Mouse (Mus musculus): Measurements from ENCODE around the gene Trpm3. TPM values are rescaled to one million over a fixed set of nuclear protein-coding genes. Genes with fewer than 3 reads are reported as not detected.
A peak's percentile ranks its signal among the peaks of the same experiment; 100 is the strongest.

The Trpm3 gene
- polyA plus RNA-seq, 1 experiment from 2014 or later = 17.5 TPM

DNA sequence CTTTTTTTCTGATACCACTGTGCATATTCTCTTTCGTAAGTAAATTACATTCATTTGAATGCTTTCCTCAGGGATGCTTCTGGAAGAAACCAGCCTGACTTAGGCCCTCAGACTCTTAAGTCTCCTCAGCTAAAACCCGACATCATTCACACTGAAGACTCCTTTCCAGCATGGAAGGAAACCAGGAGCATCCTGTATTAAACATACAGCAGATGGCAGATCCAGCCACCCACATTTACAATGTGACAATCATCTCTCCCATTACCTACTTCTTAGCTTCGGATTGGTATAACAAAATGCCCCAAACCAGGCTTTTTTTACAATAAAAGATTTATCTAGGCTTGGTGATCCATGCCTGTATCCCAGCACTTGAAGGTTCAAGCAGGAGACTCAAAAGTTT lies 796.2 kb downstream of the Trpm3 start:
- 69% methylated on average over 3 of the region's 3 CpGs for WGBS
- Histone ChIP-seq H3K27me3 (replicated peaks; ENCODE audit: control insufficient read depth, insufficient read depth, low read length) (no peaks in the 10 kb centered on the region), H3K4me1 (replicated peaks; ENCODE audit: control insufficient read depth, insufficient read depth, low read length) (peaks cover 17% of the 10 kb centered on the region), H3K4me3 (replicated peaks; ENCODE audit: low read length) (no peak overlapping the region), H3K27ac (ENCODE audit: low read length) (no peak overlapping the region), H3K9me3 (ENCODE audit: control insufficient read depth, low read length) (no peaks in the 10 kb centered on the region), H3K36me3 (ENCODE audit: control insufficient read depth, insufficient read depth) (no peaks in the 10 kb centered on the region), H3K9ac (replicated peaks; ENCODE audit: low read depth, low read length) (no peak overlapping the region), H3K4me2 (ENCODE audit: low read length) (no peak overlapping the region)
- ATAC-seq = no peak

DNA sequence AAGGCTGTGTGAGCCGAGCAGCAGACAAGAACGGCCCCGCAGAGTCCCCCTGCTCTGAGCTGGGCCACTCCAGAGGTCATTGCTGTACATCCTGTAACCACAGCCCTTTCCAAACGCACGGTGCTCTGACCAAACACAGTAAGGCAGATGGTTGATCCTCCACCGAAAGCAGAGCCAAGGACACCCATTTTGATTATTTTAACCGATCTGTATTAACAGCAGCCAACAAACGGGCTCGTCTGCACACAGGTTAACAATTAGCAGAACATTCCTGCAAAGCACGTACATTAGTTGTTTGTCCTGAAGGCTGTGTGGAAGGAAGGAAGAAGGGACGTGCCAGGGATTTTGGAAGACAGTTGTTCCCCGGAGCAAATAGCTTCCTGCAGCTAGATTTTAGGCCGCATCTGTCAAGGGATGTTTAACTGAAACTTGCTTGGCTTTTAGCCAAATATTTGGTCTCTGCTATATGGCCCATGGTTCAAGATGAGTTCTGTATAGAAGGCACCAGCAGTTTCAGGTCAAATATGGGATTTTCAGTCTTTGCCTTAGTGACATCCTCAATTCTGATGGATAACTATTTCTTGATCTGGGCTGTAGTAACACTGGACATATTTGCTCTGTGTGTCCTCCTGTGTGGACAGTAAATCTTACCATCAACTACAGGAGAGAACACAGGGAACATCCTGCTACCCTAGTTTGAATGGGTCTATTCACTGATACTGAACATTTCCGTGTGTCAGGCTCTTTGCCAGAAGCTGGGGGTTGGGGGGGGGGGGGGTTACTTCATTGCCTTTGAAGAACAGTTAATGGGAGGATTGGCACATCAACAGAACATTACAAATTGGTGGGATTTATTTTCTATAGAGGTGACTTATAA lies 800.2 kb downstream of the Trpm3 start:
- Histone ChIP-seq H3K4me2 (ENCODE audit: low read length) (no peak overlapping the region), H3K27ac (ENCODE audit: low read length) (no peak overlapping the region), H3K9ac (replicated peaks; ENCODE audit: low read depth, low read length) (no peak overlapping the region), H3K9me3 (ENCODE audit: control insufficient read depth, low read length) (no peaks in the 10 kb centered on the region), H3K27me3 (replicated peaks; ENCODE audit: control insufficient read depth, insufficient read depth, low read length) (no peaks in the 10 kb centered on the region), H3K36me3 (ENCODE audit: control insufficient read depth, insufficient read depth) (no peaks in the 10 kb centered on the region), H3K4me1 (replicated peaks; ENCODE audit: control insufficient read depth, insufficient read depth, low read length) (peaks cover 21% of the 10 kb centered on the region), H3K4me3 (replicated peaks; ENCODE audit: low read length) (no peak overlapping the region)
- ATAC-seq = peak; percentile 26
- WGBS = 34% methylated on average over 14 of the region's 14 CpGs

DNA sequence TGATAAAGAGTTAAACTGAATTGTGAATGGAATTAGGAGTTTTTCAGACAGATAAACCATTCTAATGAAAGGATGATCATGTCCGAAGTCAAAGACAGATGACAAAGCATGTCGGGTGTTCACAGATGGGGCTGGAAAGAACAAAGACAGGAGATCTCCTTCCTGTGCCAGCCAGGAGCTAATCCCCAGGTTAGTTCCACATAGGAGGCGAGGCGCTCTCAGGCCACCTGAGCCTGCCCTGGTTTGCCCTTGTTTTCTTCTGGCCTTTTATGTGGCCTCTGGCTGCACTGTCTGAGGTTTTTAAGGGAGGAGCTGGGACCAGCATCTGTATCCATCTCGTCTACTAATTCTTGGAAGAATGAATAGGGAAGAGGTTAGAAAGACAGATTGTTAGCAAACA lies 801.0 kb downstream of the Trpm3 start:
- Histone ChIP-seq H3K27me3 (replicated peaks; ENCODE audit: control insufficient read depth, insufficient read depth, low read length) (no peaks in the 10 kb centered on the region), H3K36me3 (ENCODE audit: control insufficient read depth, insufficient read depth) (no peaks in the 10 kb centered on the region), H3K4me3 (replicated peaks; ENCODE audit: low read length) (no peak overlapping the region), H3K4me1 (replicated peaks; ENCODE audit: control insufficient read depth, insufficient read depth, low read length) (peaks cover 21% of the 10 kb centered on the region), H3K9ac (replicated peaks; ENCODE audit: low read depth, low read length) (no peak overlapping the region), H3K9me3 (ENCODE audit: control insufficient read depth, low read length) (no peaks in the 10 kb centered on the region), H3K4me2 (ENCODE audit: low read length) (no peak overlapping the region), H3K27ac (ENCODE audit: low read length) (0 out of 2 replicates have a peak overlapping the region, but pooled peaks have one; percentile 0)
- ATAC-seq = peak; percentile 31
- WGBS = 26% methylated on average over 5 of the region's 5 CpGs

DNA sequence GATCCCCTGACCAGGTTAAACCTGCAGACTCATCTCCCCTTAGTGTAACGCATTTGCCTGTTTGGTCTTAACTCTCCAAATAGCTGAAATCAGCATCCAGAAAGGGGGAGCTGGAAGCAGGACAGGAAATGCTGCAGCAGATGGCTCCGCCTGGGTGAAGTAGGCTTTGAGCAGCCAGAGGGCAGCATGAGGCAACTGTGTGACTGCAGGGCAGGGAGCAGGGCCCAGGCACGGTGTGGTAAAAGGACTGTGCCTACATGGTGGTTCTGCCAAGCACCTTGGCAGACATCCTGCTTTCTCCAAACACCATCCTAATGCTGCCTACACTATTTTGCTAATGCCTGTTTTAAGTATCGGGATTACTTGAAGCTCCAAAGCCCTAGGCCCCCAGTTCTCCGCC lies 801.6 kb downstream of the Trpm3 start:
- 0 out of 2 replicates have a peak overlapping the region, but pooled peaks have one; percentile 1 for H3K27ac ChIP-seq (ENCODE audit: low read length)
- H3K9me3 ChIP-seq (ENCODE audit: control insufficient read depth, low read length) = no peaks in the 10 kb centered on the region
- WGBS = 33% methylated on average over 5 of the region's 5 CpGs
- no peak overlapping the region for H3K4me2 ChIP-seq (ENCODE audit: low read length)
- H3K27me3 ChIP-seq (replicated peaks; ENCODE audit: control insufficient read depth, insufficient read depth, low read length) = no peaks in the 10 kb centered on the region
- peaks cover 21% of the 10 kb centered on the region for H3K4me1 ChIP-seq (replicated peaks; ENCODE audit: control insufficient read depth, insufficient read depth, low read length)
- no peak overlapping the region for H3K4me3 ChIP-seq (replicated peaks; ENCODE audit: low read length)
- no peak overlapping the region for H3K9ac ChIP-seq (replicated peaks; ENCODE audit: low read depth, low read length)
- no peaks in the 10 kb centered on the region for H3K36me3 ChIP-seq (ENCODE audit: control insufficient read depth, insufficient read depth)
- peak; percentile 93 for ATAC-seq

DNA sequence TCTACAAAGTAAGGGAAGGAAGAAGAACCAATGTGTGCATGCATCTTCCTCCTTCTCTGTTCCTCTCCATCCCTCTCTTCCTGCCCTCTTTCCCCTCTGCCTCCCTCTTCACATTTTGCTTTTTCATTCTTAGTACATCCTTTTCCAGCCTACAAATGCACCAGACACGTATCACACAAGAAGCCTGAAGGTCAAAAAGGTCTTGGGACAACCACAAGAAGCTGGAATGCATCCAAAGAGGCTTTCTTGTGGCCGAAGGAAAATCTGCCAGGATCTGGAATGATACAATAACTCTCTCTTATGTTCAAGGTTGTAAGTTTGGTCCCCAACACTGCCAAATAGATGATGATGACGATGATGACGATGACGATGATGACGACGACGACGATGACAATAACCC lies 802.1 kb downstream of the Trpm3 start:
- H3K9ac ChIP-seq (replicated peaks; ENCODE audit: low read depth, low read length) = no peak overlapping the region
- H3K4me1 ChIP-seq (replicated peaks; ENCODE audit: control insufficient read depth, insufficient read depth, low read length) = peaks cover 21% of the 10 kb centered on the region
- no peak overlapping the region for H3K4me3 ChIP-seq (replicated peaks; ENCODE audit: low read length)
- WGBS = 88% methylated on average over 9 of the region's 9 CpGs
- H3K4me2 ChIP-seq (ENCODE audit: low read length) = no peak overlapping the region
- no peak for ATAC-seq
- no peaks in the 10 kb centered on the region for H3K9me3 ChIP-seq (ENCODE audit: control insufficient read depth, low read length)
- no peaks in the 10 kb centered on the region for H3K36me3 ChIP-seq (ENCODE audit: control insufficient read depth, insufficient read depth)
- no peaks in the 10 kb centered on the region for H3K27me3 ChIP-seq (replicated peaks; ENCODE audit: control insufficient read depth, insufficient read depth, low read length)
- no peak overlapping the region for H3K27ac ChIP-seq (ENCODE audit: low read length)

DNA sequence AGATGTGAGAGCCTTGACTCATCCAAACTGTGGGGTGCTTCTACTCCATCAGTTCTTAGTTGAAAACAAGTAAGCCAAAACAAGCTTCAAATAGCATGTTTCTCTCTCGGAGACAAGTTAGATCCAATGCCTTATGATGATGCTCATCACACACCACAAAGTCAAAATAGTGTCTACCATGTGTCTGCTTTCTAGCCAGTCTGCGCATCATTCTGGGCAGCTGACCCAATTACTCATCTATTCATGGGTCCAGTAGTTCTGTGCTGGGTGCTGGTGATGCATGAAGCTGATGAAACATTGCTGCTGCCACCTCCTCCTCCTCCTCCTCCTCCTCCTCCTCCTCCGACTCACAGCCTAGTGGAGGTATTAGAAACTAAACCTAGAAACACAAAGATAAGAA lies 813.6 kb downstream of the Trpm3 start:
- no peak overlapping the region for H3K9ac ChIP-seq (replicated peaks; ENCODE audit: low read depth, low read length)
- H3K4me1 ChIP-seq (replicated peaks; ENCODE audit: control insufficient read depth, insufficient read depth, low read length) = no peaks in the 10 kb centered on the region
- no peaks in the 10 kb centered on the region for H3K27me3 ChIP-seq (replicated peaks; ENCODE audit: control insufficient read depth, insufficient read depth, low read length)
- no peak overlapping the region for H3K4me3 ChIP-seq (replicated peaks; ENCODE audit: low read length)
- H3K27ac ChIP-seq (ENCODE audit: low read length) = no peak overlapping the region
- H3K4me2 ChIP-seq (ENCODE audit: low read length) = no peak overlapping the region
- no peaks in the 10 kb centered on the region; the same call in 1 of the 2 replicates for H3K9me3 ChIP-seq (ENCODE audit: control insufficient read depth, low read length)
- H3K36me3 ChIP-seq (ENCODE audit: control insufficient read depth, insufficient read depth) = no peaks in the 10 kb centered on the region
- ATAC-seq = no peak
- 90% methylated on average over 3 of the region's 3 CpGs for WGBS

DNA sequence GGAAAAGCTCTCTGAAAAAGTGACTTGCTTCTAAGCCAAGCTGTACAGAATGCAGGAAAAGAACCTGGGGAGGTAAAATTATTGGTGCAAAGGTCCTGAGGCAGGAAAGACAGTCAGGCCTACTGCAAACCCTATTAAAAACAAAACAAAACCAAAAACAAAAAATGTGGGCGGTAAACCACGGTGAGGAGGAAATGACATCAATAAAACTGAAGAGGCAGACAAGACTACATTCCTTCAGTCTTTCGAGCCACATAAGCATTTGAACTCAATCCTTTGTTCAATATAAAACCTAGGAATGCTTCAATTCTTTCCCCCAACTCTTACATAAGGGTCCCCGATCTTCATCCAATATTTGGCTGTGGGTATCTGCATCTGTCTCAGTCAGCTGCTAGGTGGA lies 814.3 kb downstream of the Trpm3 start:
- H3K4me3 ChIP-seq (replicated peaks; ENCODE audit: low read length) = no peak overlapping the region
- no peaks in the 10 kb centered on the region; the same call in 1 of the 2 replicates for H3K9me3 ChIP-seq (ENCODE audit: control insufficient read depth, low read length)
- peaks cover under 1% of the 10 kb centered on the region for H3K4me1 ChIP-seq (replicated peaks; ENCODE audit: control insufficient read depth, insufficient read depth, low read length)
- 83% methylated on average over 4 of the region's 4 CpGs for WGBS
- no peak for ATAC-seq
- no peak overlapping the region for H3K9ac ChIP-seq (replicated peaks; ENCODE audit: low read depth, low read length)
- no peaks in the 10 kb centered on the region for H3K27me3 ChIP-seq (replicated peaks; ENCODE audit: control insufficient read depth, insufficient read depth, low read length)
- H3K27ac ChIP-seq (ENCODE audit: low read length) = no peak overlapping the region
- no peak overlapping the region for H3K4me2 ChIP-seq (ENCODE audit: low read length)
- no peaks in the 10 kb centered on the region for H3K36me3 ChIP-seq (ENCODE audit: control insufficient read depth, insufficient read depth)

DNA sequence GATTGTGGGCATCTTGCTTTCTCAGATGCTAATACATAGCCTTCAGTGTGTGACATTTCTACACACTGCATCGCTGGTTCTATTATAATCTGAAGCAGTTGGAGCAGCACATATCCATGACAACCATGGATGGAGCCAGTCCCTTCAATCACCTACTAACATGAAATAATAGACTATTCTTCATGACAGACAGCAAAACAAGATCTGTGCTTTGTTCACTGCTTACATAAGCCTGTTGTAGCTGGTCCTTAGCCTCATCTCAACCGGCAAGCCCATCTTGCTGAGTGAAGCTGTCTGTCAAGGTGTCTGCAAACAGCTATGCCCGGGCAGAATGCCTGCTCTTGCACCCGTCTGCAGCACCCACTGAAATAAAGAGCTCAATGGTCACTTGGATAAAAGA lies 819.6 kb downstream of the Trpm3 start:
- H3K27me3 ChIP-seq (replicated peaks; ENCODE audit: control insufficient read depth, insufficient read depth, low read length) = no peaks in the 10 kb centered on the region
- peak; percentile 51 for ATAC-seq

DNA sequence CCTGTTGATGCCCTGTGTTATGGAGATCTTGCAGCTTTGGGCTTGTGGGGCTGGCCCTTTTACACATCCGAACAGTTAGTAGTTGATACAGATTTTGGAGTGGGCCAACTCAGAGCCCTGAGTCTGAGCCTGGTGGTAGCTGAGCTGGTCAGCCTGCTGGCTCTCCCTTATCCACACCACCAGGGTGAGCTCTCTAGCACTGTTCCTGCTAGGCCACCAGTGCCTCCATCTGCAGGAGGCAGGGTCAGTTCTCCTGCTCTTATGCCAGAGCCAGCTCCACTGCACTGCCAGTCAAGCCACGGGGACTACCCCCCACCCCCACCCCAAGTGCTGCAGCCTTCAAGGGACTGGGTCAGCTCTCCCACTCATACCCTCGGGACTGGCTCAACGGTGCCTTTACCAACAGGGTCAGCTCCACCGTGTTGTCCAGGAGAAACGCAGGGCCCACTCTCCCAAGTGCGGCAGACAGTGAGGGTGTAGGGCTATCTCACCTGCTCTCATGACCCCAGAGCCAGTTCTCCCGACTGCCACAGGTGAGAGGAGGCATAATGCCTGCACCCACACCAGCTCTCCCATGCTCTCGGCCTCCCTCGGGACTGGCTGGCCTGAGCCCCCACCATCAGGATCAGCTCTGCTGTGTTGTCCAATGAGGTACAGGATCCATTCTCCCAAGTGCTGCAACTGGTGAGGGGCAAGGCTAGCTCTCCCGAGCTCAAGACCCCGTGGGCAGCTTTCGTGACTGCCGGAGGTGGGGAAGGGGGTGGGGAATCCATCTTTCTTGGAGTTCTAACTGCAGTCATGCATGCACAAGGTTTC lies 821.8 kb downstream of the Trpm3 start:
- no peaks in the 10 kb centered on the region for H3K27me3 ChIP-seq (replicated peaks; ENCODE audit: control insufficient read depth, insufficient read depth, low read length)
- WGBS = 77% methylated on average over 14 of the region's 14 CpGs
- H3K4me2 ChIP-seq (ENCODE audit: low read length) = no peak overlapping the region
- H3K36me3 ChIP-seq (ENCODE audit: control insufficient read depth, insufficient read depth) = no peaks in the 10 kb centered on the region
- no peaks in the 10 kb centered on the region for H3K9me3 ChIP-seq (ENCODE audit: control insufficient read depth, low read length)
- H3K4me3 ChIP-seq (replicated peaks; ENCODE audit: low read length) = no peak overlapping the region
- H3K27ac ChIP-seq (ENCODE audit: low read length) = no peak overlapping the region
- H3K9ac ChIP-seq (replicated peaks; ENCODE audit: low read depth, low read length) = no peak overlapping the region
- ATAC-seq = no peak
- H3K4me1 ChIP-seq (replicated peaks; ENCODE audit: control insufficient read depth, insufficient read depth, low read length) = peaks cover 7% of the 10 kb centered on the region

More for the DNA sequence above, 819.6 kb downstream of the Trpm3 start:
- H3K27ac ChIP-seq (ENCODE audit: low read length) = no peak overlapping the region
- no peak overlapping the region for H3K4me2 ChIP-seq (ENCODE audit: low read length)
- no peaks in the 10 kb centered on the region for H3K9me3 ChIP-seq (ENCODE audit: control insufficient read depth, low read length)
- no peaks in the 10 kb centered on the region for H3K36me3 ChIP-seq (ENCODE audit: control insufficient read depth, insufficient read depth)
- no peak overlapping the region for H3K4me3 ChIP-seq (replicated peaks; ENCODE audit: low read length)
- peaks cover 7% of the 10 kb centered on the region for H3K4me1 ChIP-seq (replicated peaks; ENCODE audit: control insufficient read depth, insufficient read depth, low read length)
- WGBS = 22% methylated on average over 4 of the region's 4 CpGs
- no peak overlapping the region for H3K9ac ChIP-seq (replicated peaks; ENCODE audit: low read depth, low read length)
